Mouse (Mus musculus) spleen, adult 2 months (tissue): ENCODE results near the gene Fra10ac1.

ENCODE experiments used
- CTCF ChIP-seq: fragments of 200-500 bp; IDR thresholded peaks from 2 replicates; pipeline ENCODE4 v1.5.1; 2011; ENCODE audit warnings: mild to moderate bottlenecking, inconsistent platforms; ENCODE audit not compliant: insufficient read depth, insufficient read length, insufficient replicate concordance; ENCODE audit errors: extremely low read depth
- POLR2A ChIP-seq: fragments of 200-500 bp; IDR thresholded peaks from 2 replicates; pipeline ENCODE4 v1.6.1; 2011; ENCODE audit warnings: low read depth, low read length, inconsistent platforms

- TF ChIP-seq CTCF (no peak), POLR2A (no peak)
These were observed 21.6 kb upstream of the Fra10ac1 start for GRCm38 (mm10) chr19:38245361-38246176.
